26 mouse cellular contexts compared by ENCODE assay signal in the genomic region with DNA sequence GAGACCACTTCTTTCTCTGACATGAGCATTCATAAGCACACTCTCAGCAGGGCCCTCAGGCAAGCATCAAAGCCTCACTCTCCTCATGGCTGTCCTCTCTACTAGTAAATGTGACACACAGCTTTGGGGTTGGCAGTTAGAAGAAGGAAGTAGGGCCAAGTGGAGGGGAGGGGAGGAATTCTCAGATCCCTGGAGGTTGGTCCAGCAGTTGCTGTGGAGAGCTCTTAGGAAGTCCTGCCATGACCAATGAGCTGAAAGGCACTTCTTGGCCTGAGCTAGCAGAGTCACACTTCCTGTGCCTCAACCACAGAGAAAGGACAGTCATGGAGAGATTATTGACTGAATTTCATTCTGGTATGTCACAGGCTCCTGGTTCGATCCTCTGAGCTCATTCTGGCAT.
DNase-seq lines count a peak whose midpoint lies in the region; ATAC-seq and TF ChIP-seq lines count a peak whose summit lies in the region.
"Had no signal": no experiment of that assay in that cellular context is flagged by ENCODE, and none has a peak within 500 bp of the region (broad histone marks: within the 10 kb centered on the region; RNA-seq: fewer than 3 reads in every experiment).

No protein-coding gene starts in this region.

- H3K4me3 ChIP-seq in intestine, embryonic 15.5 days (replicated peaks) = no peak overlapping the region
- no peak overlapping the region for H3K4me3 ChIP-seq in intestine, postnatal 0 days (ENCODE audit: low read depth, low read length)
- H3K4me3 ChIP-seq: embryonic facial prominence, embryonic 13.5 days; heart, embryonic 15.5 days; hindbrain, embryonic 13.5 days; layer of hippocampus, adult 2 months; midbrain, embryonic 13.5 days; myocyte; neural tube, embryonic 15.5 days had no signal

- no peaks in the 10 kb centered on the region; the same call in 1 of the 2 replicates for H3K4me1 ChIP-seq in intestine, embryonic 15.5 days (replicated peaks)
- no peaks in the 10 kb centered on the region for H3K4me1 ChIP-seq in intestine, postnatal 0 days (replicated peaks; ENCODE audit: control insufficient read depth, insufficient read depth, low read length)
- H3K4me1 ChIP-seq: embryonic facial prominence, embryonic 13.5 days; heart, embryonic 15.5 days; hindbrain, embryonic 13.5 days; midbrain, embryonic 13.5 days; neural tube, embryonic 15.5 days had no signal

- DNase-seq in adrenal gland, postnatal 10 days = peak; percentile 53
- no peak for DNase-seq in adrenal gland, adult (ENCODE audit: inconsistent age in 2 of 2, low spot score in 1 of 2)
- peak; percentile 32 for DNase-seq in gastrocnemius, adult 18-20 months (ENCODE audit: low spot score)
- DNase-seq in gastrocnemius, postnatal 4 days (ENCODE audit: low spot score in 2 of 2) = no peak
- DNase-seq in brain, adult 2 months (ENCODE audit: low read depth, low spot score) = peak; percentile 37
- no peak for DNase-seq in thymus, postnatal 0 days (ENCODE audit: low spot score)
- DNase-seq: adrenal gland, adult 2 months; gastrocnemius, postnatal 14 days; kidney, adult 11 months; left cerebral cortex, postnatal 4 days; right cerebral cortex, postnatal 25 days; thymus, postnatal 14 days had no signal

- WGBS in intestine, embryonic 15.5 days = 92% methylated on average over 1 of the region's 1 CpGs
- WGBS in intestine, postnatal 0 days = 95% methylated on average over 1 of the region's 1 CpGs

- no peaks in the 10 kb centered on the region for H3K36me3 ChIP-seq in intestine, embryonic 15.5 days
- H3K36me3 ChIP-seq in intestine, postnatal 0 days (ENCODE audit: control insufficient read depth, insufficient read depth) = no peaks in the 10 kb centered on the region
- H3K36me3 ChIP-seq: embryonic facial prominence, embryonic 13.5 days; G1E; heart, embryonic 15.5 days; hindbrain, embryonic 13.5 days; midbrain, embryonic 13.5 days; neural tube, embryonic 15.5 days had no signal

- TF ChIP-seq CTCF in intestine, postnatal 0 days (IDR thresholded peaks at IDR 0.05; ENCODE audit: low read depth) = no peak

- H3K9me3 ChIP-seq in intestine, embryonic 15.5 days = no peaks in the 10 kb centered on the region
- no peaks in the 10 kb centered on the region for H3K9me3 ChIP-seq in intestine, postnatal 0 days (ENCODE audit: control insufficient read depth)
- H3K9me3 ChIP-seq: embryonic facial prominence, embryonic 13.5 days; G1E; heart, embryonic 15.5 days; hindbrain, embryonic 13.5 days; midbrain, embryonic 13.5 days; neural tube, embryonic 15.5 days had no signal

- H3K27ac ChIP-seq in intestine, embryonic 15.5 days = no peak overlapping the region
- H3K27ac ChIP-seq in intestine, postnatal 0 days (ENCODE audit: low read depth, low read length) = no peak overlapping the region
- H3K27ac ChIP-seq: embryonic facial prominence, embryonic 13.5 days; heart, embryonic 15.5 days; hindbrain, embryonic 13.5 days; kidney, postnatal 0 days; layer of hippocampus, adult 2 months; midbrain, embryonic 13.5 days; neural tube, embryonic 15.5 days; stomach, postnatal 0 days had no signal

- ATAC-seq in intestine, embryonic 15.5 days = 0 out of 2 replicates have a peak, but pooled peaks have one; percentile 6
- no peak for ATAC-seq in intestine, postnatal 0 days
- ATAC-seq: CD4-positive, CD25-positive, alpha-beta regulatory T cell, adult 4 months; midbrain, embryonic 13.5 days had no signal

- H3K4me2 ChIP-seq in intestine, embryonic 15.5 days (replicated peaks) = no peak overlapping the region
- no peak overlapping the region for H3K4me2 ChIP-seq in intestine, postnatal 0 days (replicated peaks; ENCODE audit: low read depth)
- H3K4me2 ChIP-seq: embryonic facial prominence, embryonic 13.5 days; heart, embryonic 15.5 days; hindbrain, embryonic 13.5 days; liver, embryonic 11.5 days; midbrain, embryonic 13.5 days; neural tube, embryonic 15.5 days had no signal

- no peak overlapping the region for H3K9ac ChIP-seq in intestine, embryonic 15.5 days
- no peak overlapping the region for H3K9ac ChIP-seq in intestine, postnatal 0 days (ENCODE audit: low read depth, low read length)
- H3K9ac ChIP-seq: embryonic facial prominence, embryonic 13.5 days; heart, embryonic 15.5 days; hindbrain, embryonic 13.5 days; midbrain, embryonic 13.5 days; neural tube, embryonic 15.5 days had no signal

- no peaks in the 10 kb centered on the region for H3K27me3 ChIP-seq in intestine, embryonic 15.5 days (replicated peaks)
- no peaks in the 10 kb centered on the region for H3K27me3 ChIP-seq in intestine, postnatal 0 days (replicated peaks; ENCODE audit: control insufficient read depth, insufficient read depth, low read length)
- H3K27me3 ChIP-seq: embryonic facial prominence, embryonic 13.5 days; heart, embryonic 15.5 days; hindbrain, embryonic 13.5 days; midbrain, embryonic 13.5 days; neural tube, embryonic 15.5 days had no signal

Comparison
In these comparisons a context has a peak if more than half of its experiments do, and no peak if none do; other contexts are left out.
1. DNase-seq: peak in adrenal gland, postnatal 10 days (single experiment), gastrocnemius, adult 18-20 months (single experiment) and brain, adult 2 months (single experiment); none in adrenal gland, adult (0 of 2), gastrocnemius, postnatal 4 days (0 of 2) and thymus, postnatal 0 days (single experiment).